Mouse (Mus musculus) limb, embryonic 14.5 days (tissue): Measurements from ENCODE around the gene Actr1b. TPM values are rescaled to one million over a fixed set of nuclear protein-coding genes. Genes with fewer than 3 reads are reported as not detected.

Experiments used
- ATAC-seq: fragments of 200-750 bp; cut with Nextera tagmentation; 2 replicates; pipeline ENCODE4 v1.8.0; 2017; ENCODE audit warnings: low read depth, moderate number of reproducible peaks, moderate TSS enrichment; ENCODE audit not compliant: low FRiP score
- DNase-seq: peaks from one replicate; pipeline ENCODE4 v3.0.0-alpha.2; 2015; ENCODE audit warnings: low spot score
- H3K27ac ChIP-seq: fragments of 300-500 bp; sonication (generic); replicated peaks from 2 replicates; pipeline ENCODE4 v1.5.1; 2014; ENCODE audit warnings: low read depth, mild to moderate bottlenecking, low read length, moderate library complexity, mixed read lengths
- H3K27me3 ChIP-seq: fragments of 300-500 bp; sonication (generic); 2 replicates; pipeline ENCODE4 v1.6.1; 2014; ENCODE audit warnings: low read length, mixed read lengths; ENCODE audit not compliant: control insufficient read depth, insufficient read depth
- H3K36me3 ChIP-seq: fragments of 300-500 bp; sonication (generic); 2 replicates; pipeline ENCODE4 v1.6.1; 2014; ENCODE audit warnings: mild to moderate bottlenecking, low read length, moderate library complexity, mixed read lengths; ENCODE audit not compliant: control insufficient read depth, insufficient read depth
- H3K4me1 ChIP-seq: fragments of 300-500 bp; sonication (generic); 2 replicates; pipeline ENCODE4 v1.6.1; 2014; ENCODE audit warnings: antibody characterized with exemption, low read length, mixed read lengths; ENCODE audit not compliant: control insufficient read depth, insufficient read depth
- H3K4me2 ChIP-seq: fragments of 300-500 bp; sonication (generic); replicated peaks from 2 replicates; pipeline ENCODE4 v1.6.1; 2014; ENCODE audit warnings: low read depth, mild to moderate bottlenecking, low read length, moderate library complexity; ENCODE audit not compliant: severe bottlenecking
- H3K4me3 ChIP-seq: fragments of 300-500 bp; sonication (generic); replicated peaks from 2 replicates; pipeline ENCODE4 v1.5.1; 2014; ENCODE audit warnings: low read length
- H3K9ac ChIP-seq: fragments of 300-500 bp; sonication (generic); 2 replicates; pipeline ENCODE4 v1.6.1; 2014; ENCODE audit warnings: mild to moderate bottlenecking, low read depth, low read length, moderate library complexity; ENCODE audit not compliant: severe bottlenecking
- H3K9me3 ChIP-seq: fragments of 300-500 bp; sonication (generic); 2 replicates; pipeline ENCODE4 v1.6.1; 2016; ENCODE audit warnings: low read length; ENCODE audit not compliant: control insufficient read depth
- POLR2A ChIP-seq: fragments of 200-500 bp; IDR thresholded peaks from 2 replicates; pipeline ENCODE4 v1.8.0; 2012; ENCODE audit warnings: inconsistent platforms, mild to moderate bottlenecking, moderate library complexity, borderline replicate concordance; ENCODE audit not compliant: insufficient read depth, insufficient read length; ENCODE audit errors: extremely low read depth
- WGBS: fragments of 180-500 bp; shearing (Covaris S2); extraction: QIAGEN DNeasy Blood & Tissue Kit; methylation state at CpG from one replicate; pipeline ENCODE4 v1.1.7; 2014; 5-methylcytosine and 5-hydroxymethylcytosine counted together
- polyA plus RNA-seq, 2 experiments: library from polyadenylated mRNA; depleted of rRNA in 1 of 2; stranded (reverse) in 1 of 2; unstranded in 1 of 2; fragments of >200 nt; fragmentation: Nextera tagmentation in 1 of 2; extraction: Ambion mirVana in 1 of 2; gene quantifications; 2 replicates each; pipeline versions ENCODE4 v1.2.1 to v1.2.3; 2012 to 2014

The Actr1b gene
- polyA plus RNA-seq, 2 experiments: 85.7 to 162 TPM

- Histone ChIP-seq H3K27ac (no peak overlapping the region), H3K4me1 (peaks cover 12% of the 10 kb centered on the region), H3K4me3 (no peak overlapping the region), H3K36me3 (peaks cover 14% of the 10 kb centered on the region), H3K27me3 (no peaks in the 10 kb centered on the region), H3K9me3 (no peaks in the 10 kb centered on the region), H3K4me2 (no peak overlapping the region), H3K9ac (no peak overlapping the region)
- WGBS: 93% methylated on average over 2 of the region's 2 CpGs
- ATAC-seq: no peak
- no peak for TF ChIP-seq POLR2A
- DNase-seq: no peak
These were observed 3.1 kb downstream of the Actr1b start for GRCm38 (mm10) chr1:36711104-36711503.

GRCm38 (mm10) chr1:36709854-36710280, 4.4 kb downstream of the Actr1b start, which contains the start of gene 4933424G06Rik:
4933424G06Rik (plus strand) TSS chr1:36710149.
- WGBS: under 1% methylated on average over 28 of the region's 29 CpGs
- H3K27me3 ChIP-seq: no peaks in the 10 kb centered on the region

DNA sequence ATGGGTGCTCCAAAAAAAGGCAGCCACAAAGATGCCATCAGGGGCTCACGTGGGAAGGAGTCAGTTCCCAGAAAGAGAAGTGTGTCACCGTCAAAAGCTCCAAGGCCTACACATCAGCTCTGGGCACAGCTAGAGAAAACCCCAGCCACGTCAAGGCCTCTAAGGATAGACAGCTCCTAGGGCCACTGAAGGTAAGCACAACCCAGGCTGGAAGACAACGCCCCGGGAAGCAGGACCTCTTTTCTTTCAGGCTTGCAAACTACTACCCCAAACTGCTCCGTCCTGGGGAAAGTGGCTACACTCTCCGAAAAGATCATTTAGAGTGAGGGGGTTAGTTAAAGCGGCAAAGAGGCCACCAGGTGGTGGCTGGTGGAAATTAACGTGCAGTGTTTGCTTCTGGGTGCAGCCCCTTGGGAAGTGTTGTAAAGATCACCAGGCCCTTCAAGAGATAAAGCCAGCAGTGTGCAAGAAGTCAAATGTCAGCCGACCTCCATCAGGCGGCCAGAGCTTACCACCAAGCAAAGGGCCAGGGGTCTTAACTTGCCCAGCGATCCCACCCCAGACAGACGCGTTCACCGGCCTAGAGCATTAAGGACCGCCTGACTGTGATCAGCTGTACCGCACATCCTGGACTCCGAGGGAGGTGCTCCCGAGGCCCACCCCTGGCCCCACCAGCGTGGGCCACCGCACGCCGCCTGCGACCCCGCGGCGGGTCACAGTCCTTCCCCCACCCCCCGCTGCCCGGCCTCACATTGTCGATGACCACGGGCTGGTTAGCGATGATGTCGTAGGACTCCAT, 5.0 kb downstream of the Actr1b start:
- WGBS: under 1% methylated on average over 33 of the region's 33 CpGs
- Histone ChIP-seq H3K4me1 (peaks cover 12% of the 10 kb centered on the region), H3K27me3 (no peaks in the 10 kb centered on the region), H3K4me3 (peak overlapping the region; percentile 98), H3K36me3 (peaks cover 32% of the 10 kb centered on the region), H3K9me3 (no peaks in the 10 kb centered on the region), H3K27ac (peak overlapping the region; percentile 79), H3K9ac (peak overlapping the region; percentile 85), H3K4me2 (peak overlapping the region; percentile 74)
- no peak for TF ChIP-seq POLR2A
- DNase-seq (peak; percentile 46), ATAC-seq (peak; percentile 73)

More at GRCm38 (mm10) chr1:36709854-36710280, 4.4 kb downstream of the Actr1b start, which contains the start of gene 4933424G06Rik:
- H3K4me2 ChIP-seq: peak within 1 kb of the TSS; percentile 74
- H3K9ac ChIP-seq: peak within 1 kb of the TSS; percentile 85
- H3K36me3 ChIP-seq: peaks cover 26% of the 10 kb centered on the region
- peak; percentile 98 for DNase-seq
- peak within 1 kb of the TSS; percentile 98 for H3K4me3 ChIP-seq
- peak; percentile 80; the same call in 1 of the 2 replicates for TF ChIP-seq POLR2A
- ATAC-seq: peak; percentile 98
- no peaks in the 10 kb centered on the region for H3K9me3 ChIP-seq
- H3K4me1 ChIP-seq: peaks cover 12% of the 10 kb centered on the region
- peak within 1 kb of the TSS; percentile 79 for H3K27ac ChIP-seq

DNA sequence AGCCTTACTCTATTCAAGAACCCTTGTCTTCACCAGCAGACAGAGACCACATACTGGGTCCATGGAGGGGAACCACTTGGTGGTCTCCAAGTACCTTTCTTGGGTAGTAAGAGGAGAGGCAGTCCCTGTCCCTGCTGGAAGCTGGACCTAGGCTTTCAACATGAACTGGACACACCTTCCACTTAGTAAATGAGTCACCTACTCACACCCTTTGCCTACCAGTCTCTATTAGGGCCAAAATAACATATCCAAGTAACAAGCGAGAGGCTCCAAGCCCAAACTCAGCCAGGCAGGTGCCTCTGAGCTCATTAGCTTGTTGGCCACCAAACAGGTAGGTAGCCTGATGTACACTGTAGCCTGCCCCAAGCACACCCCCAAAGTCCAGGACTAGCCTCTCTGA, 5.6 kb downstream of the Actr1b start:
- peak overlapping the region; percentile 74 for H3K4me2 ChIP-seq
- H3K9ac ChIP-seq: peak overlapping the region; percentile 85
- no peak overlapping the region for H3K27ac ChIP-seq
- no peak for ATAC-seq
- H3K9me3 ChIP-seq: no peaks in the 10 kb centered on the region
- no peaks in the 10 kb centered on the region for H3K27me3 ChIP-seq
- no peak for TF ChIP-seq POLR2A
- DNase-seq: no peak
- peaks cover 39% of the 10 kb centered on the region for H3K36me3 ChIP-seq
- peak overlapping the region; percentile 98 for H3K4me3 ChIP-seq
- WGBS: 81% methylated on average over 1 of the region's 1 CpGs
- peaks cover 12% of the 10 kb centered on the region for H3K4me1 ChIP-seq

GRCm38 (mm10) chr1:36707797-36708196, 6.4 kb downstream of the Actr1b start:
- Histone ChIP-seq H3K9ac (no peak overlapping the region), H3K36me3 (peaks cover 47% of the 10 kb centered on the region), H3K9me3 (no peaks in the 10 kb centered on the region), H3K4me3 (no peak overlapping the region), H3K4me1 (peaks cover 12% of the 10 kb centered on the region), H3K27me3 (no peaks in the 10 kb centered on the region), H3K27ac (no peak overlapping the region), H3K4me2 (no peak overlapping the region)
- no peak for DNase-seq
- no peak for ATAC-seq
- no peak for TF ChIP-seq POLR2A
- 74% methylated on average over 3 of the region's 3 CpGs for WGBS
